Mouse (Mus musculus): ENCODE data around the gene Fgd6. TPM values are rescaled to one million over a fixed set of nuclear protein-coding genes. Genes with fewer than 3 reads are reported as not detected.

Fgd6 gene
- polyA plus RNA-seq, 1 experiment from 2014 or later = 6.4 TPM

DNA sequence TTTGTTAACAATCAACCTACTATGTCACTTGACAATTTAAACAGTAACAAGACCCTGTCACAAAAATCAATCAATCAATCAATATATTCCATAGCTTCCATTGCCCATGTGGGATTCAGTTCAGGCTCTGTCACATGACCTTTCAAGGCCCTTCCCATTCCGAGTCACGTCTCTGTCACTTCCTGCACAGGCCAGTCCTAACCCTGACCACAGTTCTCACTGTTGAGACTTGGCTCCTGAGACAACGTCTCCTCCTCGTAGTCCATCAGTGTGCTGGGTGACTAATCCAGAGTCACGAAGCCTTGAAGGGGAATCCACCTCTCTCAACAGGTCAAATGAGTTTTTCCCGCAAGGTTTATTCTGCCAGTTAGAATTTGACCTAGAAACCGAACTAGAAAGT lies 138.9 kb downstream of the Fgd6 start:
- 84% methylated on average over 7 of the region's 7 CpGs for WGBS
- H3K36me3 ChIP-seq (ENCODE audit: control insufficient read depth, insufficient read depth, low read length) = peaks cover 17% of the 10 kb centered on the region
- no peaks in the 10 kb centered on the region for H3K27me3 ChIP-seq (ENCODE audit: control insufficient read depth, insufficient read depth, low read length)
- no peak overlapping the region for H3K27ac ChIP-seq (ENCODE audit: low read depth, low read length)
- H3K4me3 ChIP-seq (ENCODE audit: low read depth, low read length) = no peak overlapping the region
- no peaks in the 10 kb centered on the region for H3K9me3 ChIP-seq (ENCODE audit: control insufficient read depth, low read length)
- no peak for ATAC-seq (ENCODE audit: insufficient read depth, low FRiP score, low TSS enrichment)
- DNase-seq (ENCODE audit: low spot score) = no peak
- no peak overlapping the region for H3K4me2 ChIP-seq (ENCODE audit: low read depth)
- H3K9ac ChIP-seq (ENCODE audit: low read length) = no peak overlapping the region
- peaks cover 6% of the 10 kb centered on the region; the same call in 1 of the 2 replicates for H3K4me1 ChIP-seq (ENCODE audit: control insufficient read depth, insufficient read depth, low read length)

GRCm38 (mm10) chr10:94183199-94183598 lies 147.4 kb downstream of the Fgd6 start:
- Histone ChIP-seq H3K36me3 (ENCODE audit: control insufficient read depth, insufficient read depth, low read length) (no peaks in the 10 kb centered on the region), H3K27ac (ENCODE audit: low read depth, low read length) (no peak overlapping the region), H3K9me3 (ENCODE audit: control insufficient read depth, low read length) (no peaks in the 10 kb centered on the region), H3K4me3 (ENCODE audit: low read depth, low read length) (no peak overlapping the region), H3K27me3 (ENCODE audit: control insufficient read depth, insufficient read depth, low read length) (no peaks in the 10 kb centered on the region), H3K4me1 (ENCODE audit: control insufficient read depth, insufficient read depth, low read length) (no peaks in the 10 kb centered on the region), H3K9ac (ENCODE audit: low read length) (no peak overlapping the region), H3K4me2 (ENCODE audit: low read depth) (no peak overlapping the region)
- no peak for ATAC-seq (ENCODE audit: insufficient read depth, low FRiP score, low TSS enrichment)
- DNase-seq (ENCODE audit: low spot score) = no peak
- 67% methylated on average over 4 of the region's 4 CpGs for WGBS

Other genes with a start within 250 kb of the Fgd6 start
- gene Usp44, start 204.4 kb upstream of the Fgd6 start, polyA plus RNA-seq (2014; fragmentation: Nextera tagmentation; extraction: Ambion mirVana) = 6.4 and 9.1 TPM in 2 replicates
- 244 and 253 TPM in 2 replicates for gene Metap2, start 138.9 kb upstream of the Fgd6 start, polyA plus RNA-seq (2014; fragmentation: Nextera tagmentation; extraction: Ambion mirVana)
- 43.4 and 46.5 TPM in 2 replicates for gene Vezt, start 184 bp upstream of the Fgd6 start, polyA plus RNA-seq (2014; fragmentation: Nextera tagmentation; extraction: Ambion mirVana)
- 12.0 and 12.1 TPM in 2 replicates for gene Nr2c1, start 112.0 kb downstream of the Fgd6 start, polyA plus RNA-seq (2014; fragmentation: Nextera tagmentation; extraction: Ambion mirVana)
- 464 and 476 TPM in 2 replicates for gene Ndufa12, start 162.7 kb downstream of the Fgd6 start, polyA plus RNA-seq (2014; fragmentation: Nextera tagmentation; extraction: Ambion mirVana)